Mouse (Mus musculus) left cerebral cortex, adult 11 months (tissue): ENCODE data around the gene Rps8.
A peak's percentile ranks its signal among the peaks of the same experiment; 100 is the strongest.

ENCODE experiments used
- DNase-seq: peaks from one replicate; pipeline ENCODE4 v3.0.0; 2022; ENCODE audit warnings: low spot score

The Rps8 gene

GRCm38 (mm10) chr4:117124518-117125347 lies 31.3 kb downstream of the Rps8 start:
- no peak for DNase-seq

- no peak for DNase-seq
These were observed 31.9 kb downstream of the Rps8 start for GRCm38 (mm10) chr4:117124218-117124517.

DNA sequence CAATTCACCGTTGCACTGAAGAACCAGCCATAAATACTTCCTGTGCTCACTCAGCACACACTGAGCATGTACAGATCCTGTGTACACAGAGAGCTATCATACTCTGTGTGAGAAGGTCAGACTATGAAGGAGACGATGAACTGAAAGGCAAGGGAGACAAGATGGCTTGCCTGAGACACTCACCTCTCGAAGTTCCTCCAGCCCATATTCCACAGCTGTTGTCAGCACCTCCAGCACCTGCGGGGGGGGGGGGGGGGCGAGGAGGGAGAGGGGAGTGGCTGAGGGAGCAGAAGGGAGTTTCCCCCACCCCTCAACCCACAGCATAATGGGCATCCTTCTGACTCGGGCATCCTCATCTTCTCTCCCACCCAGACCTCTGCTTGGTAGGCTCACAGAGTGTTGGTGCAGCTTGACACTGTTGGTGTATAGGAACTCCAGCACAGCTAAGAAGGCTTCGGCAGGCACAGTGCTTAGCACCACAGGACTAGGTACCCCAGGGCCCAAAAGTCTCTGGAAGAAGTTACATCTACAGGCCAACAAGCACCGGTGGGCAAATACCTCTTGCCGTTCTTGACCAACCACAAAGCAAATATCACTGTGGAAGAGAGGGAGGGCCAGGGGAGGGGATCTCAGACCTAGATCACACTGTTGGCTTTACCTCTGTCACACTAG lies 32.4 kb downstream of the Rps8 start:
- DNase-seq = no peak

- DNase-seq = no peak
These were observed 33.8 kb downstream of the Rps8 start for GRCm38 (mm10) chr4:117122209-117122608.

GRCm38 (mm10) chr4:117120445-117121414 lies 35.3 kb downstream of the Rps8 start:
- DNase-seq = peak; percentile 94

DNA sequence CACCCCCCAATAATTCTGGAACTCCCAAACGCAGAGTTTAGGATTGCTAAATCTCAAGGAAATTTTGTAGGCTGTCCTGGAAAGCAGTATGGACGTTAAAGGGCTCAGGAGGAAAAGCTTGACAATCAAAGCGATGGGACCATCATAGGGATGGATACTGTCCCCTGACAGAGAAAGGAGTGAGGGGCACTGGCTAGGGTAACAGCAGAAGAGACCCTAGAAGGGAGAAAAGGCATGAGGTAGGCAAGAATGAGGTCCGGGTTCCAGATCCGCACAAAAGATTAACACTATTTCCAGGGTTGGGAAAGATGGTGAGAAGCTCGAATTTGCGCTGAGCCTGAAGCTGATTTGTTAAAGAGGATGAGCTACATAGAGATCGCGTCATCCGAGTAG lies 36.0 kb downstream of the Rps8 start:
- no peak for DNase-seq

DNA sequence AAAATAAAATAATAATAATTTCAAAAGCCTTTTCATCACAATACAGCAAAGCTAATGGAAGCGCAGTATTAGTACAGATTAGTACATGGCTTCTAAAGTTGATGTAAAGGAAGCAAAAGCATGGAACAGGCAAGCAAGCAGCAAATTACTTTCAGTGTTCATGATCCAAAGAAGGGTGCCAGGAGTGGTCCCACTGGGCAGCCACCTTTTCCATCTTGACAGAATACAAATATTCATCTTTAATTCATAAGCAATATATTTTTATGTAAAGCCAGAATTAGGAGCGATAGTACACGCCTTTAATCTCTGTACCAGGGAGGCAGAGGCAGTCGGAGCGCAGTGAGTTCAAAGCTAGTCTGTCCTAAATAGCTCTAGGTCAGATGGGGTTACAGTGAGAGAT lies 36.4 kb downstream of the Rps8 start:
- no peak for DNase-seq

DNA sequence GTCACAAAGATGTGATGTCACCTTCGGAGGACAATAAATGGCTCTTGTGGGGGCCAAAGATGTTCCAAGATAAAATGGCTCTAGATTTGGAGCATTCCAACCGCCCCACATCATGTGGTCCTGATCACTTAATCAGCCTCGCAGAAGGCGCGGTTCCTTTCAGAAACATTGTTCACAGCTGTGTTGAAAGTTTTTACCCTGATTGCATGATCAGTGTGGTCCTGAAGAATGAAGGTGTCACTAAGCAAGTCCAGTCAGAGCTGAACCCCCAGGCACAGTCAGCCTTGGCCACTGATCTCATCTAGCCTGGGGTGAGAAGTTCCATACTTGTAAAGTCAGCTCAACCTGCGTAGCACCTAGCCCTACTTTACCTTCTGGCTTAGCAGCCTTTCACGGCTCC lies 38.1 kb downstream of the Rps8 start:
- DNase-seq = no peak

- no peak for DNase-seq
These were observed 40.5 kb downstream of the Rps8 start for GRCm38 (mm10) chr4:117115592-117115991.

GRCm38 (mm10) chr4:117113237-117113636 lies 42.8 kb downstream of the Rps8 start:
- no peak for DNase-seq

DNA sequence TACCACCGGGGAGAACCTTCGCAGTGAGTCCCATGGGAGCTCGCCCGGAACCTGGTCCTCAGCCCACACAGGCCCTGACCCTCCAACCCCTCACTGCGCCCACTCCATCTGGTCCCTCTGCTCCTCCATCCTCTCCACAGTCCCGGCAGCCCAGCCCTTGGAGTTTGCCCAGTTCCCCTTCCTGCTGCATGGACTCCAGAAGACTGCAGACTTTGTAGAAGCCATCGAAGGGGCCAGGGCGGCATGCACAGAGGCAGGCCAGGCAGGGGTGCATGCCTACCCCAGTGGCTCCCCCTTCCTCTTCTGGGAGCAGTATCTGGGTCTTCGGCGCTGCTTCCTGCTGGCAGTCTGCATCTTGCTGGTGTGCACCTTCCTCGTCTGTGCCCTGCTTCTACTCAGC lies 45.1 kb downstream of the Rps8 start:
- DNase-seq = no peak

- no peak for DNase-seq
These were observed 45.8 kb downstream of the Rps8 start for GRCm38 (mm10) chr4:117110249-117110648.

DNA sequence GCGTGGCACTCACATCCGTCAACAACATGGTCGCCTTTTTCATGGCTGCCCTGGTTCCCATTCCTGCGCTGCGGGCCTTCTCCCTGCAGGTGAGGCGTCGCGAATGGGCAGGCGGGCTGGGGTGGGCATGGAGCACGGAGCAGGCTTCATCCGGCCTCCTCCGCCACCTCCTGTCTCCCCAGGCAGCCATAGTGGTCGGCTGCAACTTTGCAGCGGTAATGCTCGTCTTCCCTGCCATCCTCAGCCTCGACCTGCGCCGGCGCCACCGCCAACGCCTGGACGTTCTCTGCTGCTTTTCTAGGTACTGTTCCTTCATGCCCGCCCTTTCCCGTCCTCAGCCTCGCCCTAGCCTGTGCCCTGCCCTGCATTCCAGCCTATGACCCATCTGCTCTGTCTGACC lies 46.7 kb downstream of the Rps8 start:
- DNase-seq = no peak

- no peak for DNase-seq
These were observed 47.6 kb downstream of the Rps8 start for GRCm38 (mm10) chr4:117108524-117108849.

- DNase-seq = no peak
These were observed 48.1 kb downstream of the Rps8 start for GRCm38 (mm10) chr4:117107813-117108523.

- no peak for DNase-seq
These were observed 50.9 kb downstream of the Rps8 start for GRCm38 (mm10) chr4:117105127-117105526.

DNA sequence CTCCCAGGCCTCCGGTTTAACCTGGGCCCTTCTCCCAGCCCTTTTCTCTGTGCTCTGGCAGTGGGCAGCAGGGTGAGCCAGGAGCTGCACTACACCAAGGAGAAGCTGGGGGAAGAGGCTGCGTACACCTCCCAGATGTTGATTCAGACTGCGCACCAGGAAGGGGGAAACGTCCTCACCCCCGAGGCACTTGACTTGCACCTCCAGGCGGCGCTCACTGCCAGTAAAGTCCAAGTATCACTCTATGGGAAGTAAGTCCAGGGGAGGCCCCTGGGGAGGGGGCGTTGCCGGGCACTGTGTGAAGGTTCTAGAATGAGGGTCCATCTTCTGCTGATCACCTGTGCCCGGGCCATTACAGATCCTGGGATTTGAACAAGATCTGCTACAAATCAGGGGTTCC lies 51.4 kb downstream of the Rps8 start:
- no peak for DNase-seq
